Mouse (Mus musculus) right cerebral cortex, adult 18-20 months (tissue): ENCODE measurements around the gene C730034F03Rik.

Experiments used
- DNase-seq: peaks from one replicate; pipeline ENCODE4 v3.0.0; 2022; ENCODE audit warnings: mixed read lengths

The C730034F03Rik gene

DNA sequence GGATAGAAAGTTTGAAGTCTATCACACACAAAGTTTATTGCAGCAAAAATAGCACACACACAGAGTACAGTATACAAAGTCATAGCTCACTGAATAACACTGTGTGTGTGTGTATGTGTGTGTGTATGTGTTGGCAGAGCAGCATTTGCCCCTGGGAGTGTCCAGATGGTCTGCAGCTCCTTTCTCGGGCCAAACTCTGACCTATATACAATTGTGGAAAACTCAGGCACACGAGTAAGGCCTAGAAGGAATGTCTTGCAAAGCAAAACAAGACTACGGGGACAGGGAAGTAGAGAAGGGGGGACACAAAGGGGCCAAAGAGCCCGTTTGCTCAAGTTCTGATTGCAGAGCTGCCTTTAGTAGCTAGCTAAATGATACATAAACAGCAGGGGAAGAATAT is 3.6 kb downstream of the C730034F03Rik start:
- DNase-seq, result no peak

DNA sequence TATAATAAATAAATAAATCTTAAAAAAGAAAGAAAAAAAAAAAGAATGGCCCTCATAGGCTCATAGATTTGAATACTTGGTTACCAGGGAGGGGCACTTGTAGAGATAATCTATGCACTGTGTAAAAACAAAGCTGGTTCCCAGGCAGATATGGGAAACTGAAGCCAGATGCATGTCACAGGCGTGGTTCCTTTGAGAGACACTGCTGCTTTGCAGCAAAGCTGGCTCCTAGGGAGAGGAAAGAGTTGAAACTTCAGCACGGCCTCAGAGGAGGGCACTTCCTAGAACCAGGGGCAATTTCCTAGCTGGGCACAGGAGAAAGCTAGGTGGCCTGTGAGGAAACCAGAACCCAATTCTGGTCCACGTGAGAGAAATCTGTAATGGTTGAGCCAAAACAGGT is 4.7 kb downstream of the C730034F03Rik start:
- DNase-seq, result no peak

DNA sequence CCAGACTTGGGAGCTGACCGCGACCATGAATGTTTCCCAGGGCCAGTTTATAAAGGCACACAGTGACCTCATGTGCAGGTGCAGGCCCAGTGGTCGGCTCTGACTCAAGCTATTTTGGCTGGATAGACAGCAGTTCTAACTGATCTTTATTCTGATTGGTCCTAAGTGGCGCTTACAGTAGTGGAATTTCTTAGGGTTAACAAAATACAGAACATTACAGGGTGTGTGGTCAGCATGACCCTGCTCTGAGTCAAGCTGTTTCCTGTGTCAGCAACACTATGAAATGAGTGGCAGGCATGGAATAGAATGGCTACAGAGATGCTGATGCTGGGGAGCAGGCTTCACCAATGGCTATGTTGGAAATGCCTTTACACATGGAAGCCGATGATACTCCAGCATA is 6.5 kb downstream of the C730034F03Rik start:
- no peak for DNase-seq

DNA sequence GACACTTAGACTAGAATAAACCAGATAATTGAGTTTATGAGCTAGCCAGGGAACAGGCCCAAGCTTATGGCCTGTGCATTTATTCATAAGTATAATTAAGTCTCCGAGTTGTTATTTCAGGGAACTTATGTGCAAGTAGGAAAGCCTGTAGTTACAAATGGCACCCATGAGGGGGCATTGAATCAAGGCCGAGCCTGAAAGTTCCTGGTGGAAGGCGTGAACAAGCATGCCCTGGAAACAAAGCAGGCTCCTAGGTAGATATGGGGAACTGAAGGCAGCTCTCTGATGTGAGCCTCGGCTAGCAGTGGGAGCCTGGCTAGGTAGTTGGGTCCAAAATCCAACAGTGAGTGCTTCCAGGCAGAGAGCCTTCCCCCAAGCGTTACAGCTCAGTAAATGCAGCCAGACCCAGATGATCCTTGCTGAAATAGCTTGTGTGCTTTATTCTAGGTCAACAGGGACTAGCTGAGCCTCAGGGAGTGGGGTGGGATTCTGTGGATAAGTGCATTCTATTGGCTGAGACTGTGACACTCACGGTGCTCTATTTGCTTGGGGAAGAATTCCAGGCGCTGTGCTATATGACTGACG is 13.2 kb downstream of the C730034F03Rik start:
- DNase-seq, result no peak

DNA sequence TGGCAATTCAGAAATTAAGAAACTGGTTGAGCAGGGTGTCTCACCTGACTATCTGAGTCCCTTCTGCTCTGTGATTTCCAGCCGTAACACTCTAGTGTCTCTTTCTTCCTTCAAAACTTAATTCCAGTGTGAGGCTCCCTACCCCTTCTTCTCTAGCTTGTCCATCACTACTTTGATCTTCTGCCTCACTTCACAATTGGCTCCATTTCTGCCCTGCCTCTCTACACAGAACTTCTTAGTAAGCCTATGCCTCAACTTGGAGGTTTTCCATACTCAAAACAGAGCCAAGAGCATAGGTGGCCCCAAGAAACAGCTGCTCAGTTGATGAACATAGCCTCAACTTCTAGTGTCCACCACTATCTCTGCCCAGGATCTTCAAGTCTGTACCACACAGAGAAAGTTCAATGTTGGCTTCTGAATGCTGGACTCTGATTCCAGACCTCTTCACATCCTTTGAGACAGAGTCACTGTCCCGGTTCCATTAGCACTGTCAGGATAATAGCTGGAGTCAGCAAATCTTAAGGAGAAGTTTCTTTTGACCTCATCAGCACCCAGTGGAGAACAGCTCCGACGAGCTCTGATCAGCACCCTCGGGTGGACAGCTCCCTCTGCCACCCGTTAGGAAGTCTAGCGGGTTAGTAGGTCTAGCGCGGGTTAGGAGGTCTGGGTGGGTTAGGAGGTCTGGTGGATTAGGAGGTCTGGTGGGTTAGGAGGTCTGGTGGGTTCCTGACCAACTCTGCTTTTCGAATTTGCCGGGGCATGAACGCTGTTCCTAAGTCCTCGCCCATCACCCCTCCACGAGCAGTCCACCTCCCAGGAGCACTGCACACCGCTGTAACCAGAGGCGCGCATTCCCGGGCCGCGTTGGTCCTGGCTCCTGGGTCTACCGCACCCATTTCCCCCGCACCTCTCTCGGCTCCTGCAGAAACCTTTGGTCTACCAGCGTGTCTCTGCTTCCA is 23.8 kb downstream of the C730034F03Rik start:
- no peak for DNase-seq

DNA sequence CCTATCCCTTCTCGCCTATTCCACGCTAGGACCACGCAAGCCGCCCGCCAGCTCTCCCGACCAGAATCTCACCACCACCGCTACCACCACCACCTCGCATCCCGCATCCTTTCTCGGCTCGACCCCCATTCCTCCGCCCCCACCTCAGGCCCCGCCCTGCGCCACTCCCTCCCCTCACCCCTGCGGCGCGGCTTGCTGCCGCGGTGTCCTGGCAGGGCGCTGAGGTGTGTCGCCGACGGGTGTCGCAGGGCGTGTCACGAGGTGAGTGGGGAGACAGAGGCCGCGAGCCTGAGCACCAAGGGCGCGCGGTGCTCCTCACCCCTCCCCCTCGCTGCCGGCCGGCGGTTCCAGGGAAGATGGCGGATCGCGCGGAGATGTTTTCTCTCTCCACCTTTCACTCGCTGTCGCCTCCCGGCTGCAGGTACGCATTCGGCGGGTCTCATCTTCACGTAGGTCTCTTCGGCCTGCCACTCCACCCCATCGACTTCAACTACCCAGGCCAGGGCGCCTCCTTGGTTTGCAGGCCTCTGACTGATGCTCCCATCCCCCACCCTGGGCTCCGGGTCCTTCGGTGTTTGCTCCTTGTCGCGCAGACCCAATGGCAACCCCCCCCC is 24.6 kb downstream of the C730034F03Rik start, which contains the start of gene Mapk8ip2:
Mapk8ip2 (plus strand) TSS at position 49 of the 614 bp plus-strand sequence.
- DNase-seq, result peak; percentile 70

DNA sequence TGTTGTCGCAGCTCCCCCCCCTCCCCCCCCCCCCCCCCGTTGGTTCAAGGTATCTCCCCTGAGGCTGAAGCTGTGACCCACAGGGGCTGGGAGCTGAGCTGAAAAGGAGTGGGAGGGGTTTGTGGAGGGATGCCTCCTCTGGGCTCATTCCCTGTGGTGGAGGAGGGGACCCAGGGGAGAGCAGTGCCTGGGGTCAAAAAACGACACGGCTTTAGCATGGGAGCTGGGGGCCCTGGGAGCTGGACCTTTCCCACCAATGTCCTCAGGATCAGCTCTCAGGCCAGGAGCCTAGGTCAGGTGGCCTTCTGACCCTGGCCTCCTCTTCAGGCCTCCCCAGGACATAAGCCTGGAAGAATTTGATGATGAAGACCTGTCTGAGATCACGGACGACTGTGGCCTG is 25.5 kb downstream of the C730034F03Rik start:
- no peak for DNase-seq

DNA sequence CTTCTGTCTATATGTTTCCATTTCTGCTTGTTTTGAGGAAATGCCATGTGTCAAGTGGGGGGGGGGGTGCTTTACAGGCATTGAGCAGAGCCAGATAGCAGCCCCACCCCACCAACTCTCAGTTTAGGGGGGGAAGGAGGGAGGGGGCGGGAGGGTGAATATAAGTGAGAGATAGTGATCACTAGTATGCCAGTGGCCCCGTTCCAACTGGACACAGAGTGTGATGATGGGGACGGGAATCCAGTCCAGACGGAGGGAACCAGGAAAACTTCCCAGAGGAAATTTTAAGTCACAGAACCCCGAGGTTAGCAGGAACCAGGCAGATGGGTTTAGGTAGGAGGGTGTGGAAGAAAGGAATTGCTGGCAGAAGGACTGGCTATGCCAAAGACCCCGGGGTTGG is 26.3 kb downstream of the C730034F03Rik start:
- DNase-seq, result no peak

DNA sequence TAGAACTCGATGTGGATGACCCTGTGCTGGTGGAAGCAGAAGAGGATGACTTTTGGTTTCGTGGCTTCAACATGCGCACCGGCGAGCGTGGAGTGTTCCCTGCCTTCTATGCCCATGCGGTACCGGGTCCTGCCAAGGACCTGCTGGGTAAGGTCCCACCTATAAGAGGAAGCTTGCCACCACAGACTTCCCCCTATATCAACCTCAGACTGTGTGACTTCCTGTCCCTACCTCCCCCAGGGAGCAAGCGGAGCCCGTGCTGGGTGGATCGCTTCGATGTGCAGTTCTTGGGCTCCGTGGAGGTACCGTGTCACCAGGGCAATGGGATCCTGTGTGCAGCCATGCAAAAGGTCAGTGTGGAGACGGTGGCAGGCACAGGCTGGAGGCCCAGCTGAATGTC is 29.6 kb downstream of the C730034F03Rik start:
- no peak for DNase-seq

DNA sequence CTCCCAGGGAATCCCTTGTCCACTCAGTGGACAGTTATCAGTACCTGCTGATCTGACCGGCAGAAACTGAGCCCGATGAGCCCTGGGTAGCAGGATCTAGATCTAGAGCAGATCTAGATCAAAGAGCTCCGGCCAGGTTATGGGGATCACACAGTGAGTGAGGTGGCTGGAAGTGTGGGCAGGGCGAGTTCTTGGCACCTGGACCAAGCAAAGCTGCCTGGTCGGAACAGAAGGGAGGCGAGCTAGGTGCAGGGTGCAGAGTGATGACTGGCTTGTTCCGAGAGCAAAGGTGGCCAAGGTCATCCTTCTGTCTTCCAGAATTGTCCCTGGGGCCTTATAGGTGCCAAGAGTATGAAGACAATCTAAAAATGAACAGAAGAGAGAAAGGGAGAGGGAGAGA is 30.4 kb downstream of the C730034F03Rik start:
- DNase-seq, result no peak

DNA sequence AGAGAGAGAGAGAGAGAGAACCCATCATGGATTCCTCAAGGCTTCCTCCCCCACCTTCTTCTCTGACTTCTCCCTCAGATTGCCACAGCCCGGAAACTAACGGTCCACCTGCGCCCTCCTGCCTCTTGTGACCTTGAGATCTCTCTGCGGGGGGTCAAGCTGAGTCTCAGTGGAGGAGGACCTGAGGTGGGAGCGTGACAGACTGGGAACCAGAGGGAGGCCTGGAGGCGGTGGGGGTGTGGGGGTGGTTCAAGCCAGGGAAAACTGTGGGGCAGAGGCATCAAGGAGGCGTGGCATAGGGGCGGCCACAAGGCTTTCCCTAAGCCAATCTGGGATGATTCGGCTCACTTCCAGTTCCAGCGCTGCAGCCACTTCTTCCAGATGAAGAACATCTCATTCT is 30.9 kb downstream of the C730034F03Rik start:
- DNase-seq, result no peak

DNA sequence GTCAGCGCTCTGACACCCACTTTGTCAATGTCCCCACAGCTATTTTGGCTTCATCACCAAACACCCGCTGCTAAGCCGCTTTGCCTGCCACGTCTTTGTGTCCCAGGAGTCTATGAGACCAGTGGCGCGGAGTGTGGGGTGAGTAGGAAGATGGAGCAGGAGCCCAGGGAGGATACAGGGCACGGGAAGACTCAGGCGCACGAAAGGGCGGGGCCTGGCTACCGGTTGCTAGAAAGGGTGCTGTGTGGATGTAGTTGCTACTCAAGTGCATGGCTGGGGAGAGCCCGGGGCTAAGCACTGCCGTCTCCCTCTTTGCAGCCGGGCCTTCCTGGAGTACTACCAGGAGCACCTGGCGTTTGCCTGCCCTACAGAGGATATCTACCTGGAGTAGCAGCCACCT is 31.9 kb downstream of the C730034F03Rik start:
- DNase-seq, result no peak

DNA sequence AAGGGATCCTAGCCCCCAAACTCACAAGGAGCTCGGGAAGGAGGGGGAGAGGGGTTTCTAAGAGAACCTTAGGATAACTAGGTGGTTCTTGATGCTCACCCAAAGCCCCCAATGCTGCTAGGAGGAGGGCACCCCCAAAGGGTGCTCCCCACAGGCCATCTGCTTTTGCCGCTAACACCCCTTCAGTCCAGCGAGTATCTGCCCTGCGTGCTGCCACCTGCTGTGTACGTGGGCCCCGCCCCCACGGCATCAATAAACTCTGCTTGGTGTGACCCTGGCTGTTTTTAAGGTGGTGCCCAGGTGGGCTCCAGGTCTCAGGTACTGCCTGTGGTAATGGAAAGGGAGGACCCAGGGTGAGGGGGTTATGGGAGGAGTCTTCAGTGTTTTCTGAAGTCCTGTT is 32.8 kb downstream of the C730034F03Rik start:
- no peak for DNase-seq

DNA sequence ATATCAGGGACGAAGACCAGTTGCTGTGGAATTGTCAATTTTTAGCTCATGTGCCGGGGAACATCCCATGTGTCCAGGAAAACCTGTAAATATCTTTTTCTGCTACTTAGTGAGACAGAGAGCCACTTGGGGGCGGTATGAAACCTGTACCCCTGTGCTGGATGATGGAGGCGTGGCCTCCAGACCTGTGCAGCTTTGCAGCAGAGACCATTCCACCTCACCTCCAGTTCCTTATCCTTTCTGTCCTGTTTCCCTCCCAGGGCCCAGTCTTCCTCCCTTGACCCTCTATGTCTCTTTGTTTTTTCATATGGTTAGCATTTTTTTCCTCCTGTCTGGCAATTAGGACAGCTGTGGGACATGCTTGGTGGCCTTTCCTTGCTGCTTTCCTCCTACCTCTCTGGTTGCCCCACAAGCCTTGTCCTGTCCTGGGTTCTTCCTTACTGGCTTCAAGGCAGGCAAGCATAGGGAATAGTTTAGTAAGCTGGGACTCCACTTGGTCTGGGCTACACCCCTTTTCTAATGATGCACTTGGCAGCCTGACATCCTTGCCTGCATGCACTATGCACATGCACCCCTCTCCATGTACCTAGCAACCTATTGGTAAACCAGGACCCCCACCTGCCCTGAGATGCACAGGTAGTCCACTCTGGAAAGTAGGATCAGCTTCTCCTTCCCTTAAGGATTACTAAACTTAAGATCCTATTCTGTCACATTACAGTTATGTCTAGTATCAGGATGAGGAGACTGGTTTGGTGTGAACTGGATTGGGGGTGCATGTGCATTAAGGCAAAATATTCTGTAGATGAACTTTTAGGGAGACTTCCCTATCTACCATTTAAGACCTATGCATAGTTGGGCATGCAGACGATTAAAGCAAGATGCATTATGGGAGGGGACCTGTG is 34.2 kb downstream of the C730034F03Rik start:
- no peak for DNase-seq

DNA sequence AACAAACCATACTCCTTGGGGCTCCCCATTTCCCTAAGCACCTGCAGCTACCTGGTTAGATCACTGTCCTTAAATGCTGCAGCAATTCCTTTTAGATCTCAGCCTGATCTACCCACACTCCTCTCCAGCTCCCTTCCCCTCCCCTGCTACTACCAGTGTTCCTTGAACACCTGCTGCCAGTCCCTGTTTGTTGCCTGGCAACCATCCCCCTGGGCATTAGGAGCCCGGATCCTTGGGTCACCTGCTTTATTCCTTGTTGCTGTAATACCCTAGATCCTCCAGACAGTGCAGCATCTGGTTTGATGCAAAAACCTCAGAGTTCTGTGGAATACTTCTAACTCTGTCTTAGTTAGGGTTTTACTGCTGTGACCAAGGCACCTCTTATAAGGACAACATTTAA is 35.7 kb downstream of the C730034F03Rik start:
- no peak for DNase-seq

DNA sequence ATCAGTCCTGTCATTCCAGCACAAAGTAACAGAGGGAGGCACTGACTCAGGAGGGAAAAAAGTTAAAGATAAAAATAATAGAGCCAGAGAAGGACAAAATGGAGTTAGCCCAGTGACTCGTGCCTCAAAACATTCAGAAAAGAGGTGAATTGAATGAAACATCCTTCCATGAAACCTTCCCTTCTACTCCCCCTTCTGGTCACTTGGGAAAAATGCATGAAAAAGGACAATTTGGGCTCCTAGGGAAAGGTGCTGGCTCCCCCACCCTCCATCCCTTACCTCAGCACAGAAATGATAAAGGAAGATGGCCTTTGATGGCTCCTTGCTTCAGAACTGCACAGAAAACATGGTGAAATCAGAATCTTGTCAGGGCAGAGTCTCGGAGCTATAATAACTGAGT is 39.2 kb downstream of the C730034F03Rik start:
- DNase-seq, result no peak

DNA sequence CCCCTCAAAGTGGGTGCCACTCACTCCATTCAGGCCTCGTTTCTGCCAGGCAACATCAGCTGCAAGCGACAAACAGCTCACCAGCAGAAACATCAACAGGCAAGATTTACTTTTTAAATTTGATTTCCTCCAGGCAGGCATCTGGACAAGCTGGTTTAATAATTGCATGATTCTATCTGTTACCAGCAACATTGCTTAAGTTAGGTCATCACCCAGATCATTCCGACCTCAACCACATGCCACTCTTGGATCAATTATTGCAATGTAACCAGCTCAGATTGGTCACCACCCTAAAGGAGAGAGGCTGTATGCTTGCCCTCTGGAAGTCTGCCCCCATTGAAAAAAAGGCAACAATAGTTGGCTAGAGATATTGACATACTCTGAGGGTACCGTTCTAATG is 42.1 kb downstream of the C730034F03Rik start:
- DNase-seq, result no peak

DNA sequence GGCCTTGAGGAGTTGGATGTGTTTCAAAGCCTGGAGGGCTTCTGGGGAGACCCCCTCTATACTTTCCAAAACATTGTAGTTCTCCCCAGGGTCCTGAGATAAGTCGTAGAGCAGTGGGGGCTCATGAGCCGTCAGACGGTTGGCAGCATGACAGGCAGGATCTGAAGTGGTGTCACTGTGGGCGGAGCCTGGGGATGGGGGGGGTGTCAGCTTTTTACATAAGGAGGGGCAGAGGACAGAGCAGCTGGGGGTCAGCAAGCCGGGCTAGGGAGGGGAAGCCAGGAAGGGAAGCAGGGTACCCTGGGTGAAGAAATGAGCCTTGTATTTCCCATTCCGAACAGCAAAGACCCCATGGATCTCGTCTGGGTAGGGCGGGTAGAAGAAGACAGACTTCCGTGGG is 44.0 kb downstream of the C730034F03Rik start:
- no peak for DNase-seq

DNA sequence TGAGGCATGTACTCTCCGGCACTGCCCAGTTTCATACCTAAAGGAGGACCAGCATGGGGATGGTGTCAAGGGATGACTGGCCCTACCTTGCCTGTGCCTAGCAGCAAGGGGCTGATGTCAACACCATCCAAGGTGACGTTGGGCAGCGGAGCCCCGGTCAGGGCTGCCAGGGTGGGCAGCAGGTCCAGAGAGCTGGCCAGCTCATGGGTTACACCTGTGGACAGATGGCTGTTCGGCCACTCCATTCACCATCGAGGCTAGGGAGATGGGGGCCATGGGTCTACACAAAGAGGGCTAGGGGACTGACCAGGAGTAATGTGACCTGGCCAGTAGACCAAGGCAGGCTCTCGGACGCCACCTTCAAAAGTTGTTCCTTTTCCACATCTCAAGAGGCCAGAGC is 44.5 kb downstream of the C730034F03Rik start:
- DNase-seq, result no peak

DNA sequence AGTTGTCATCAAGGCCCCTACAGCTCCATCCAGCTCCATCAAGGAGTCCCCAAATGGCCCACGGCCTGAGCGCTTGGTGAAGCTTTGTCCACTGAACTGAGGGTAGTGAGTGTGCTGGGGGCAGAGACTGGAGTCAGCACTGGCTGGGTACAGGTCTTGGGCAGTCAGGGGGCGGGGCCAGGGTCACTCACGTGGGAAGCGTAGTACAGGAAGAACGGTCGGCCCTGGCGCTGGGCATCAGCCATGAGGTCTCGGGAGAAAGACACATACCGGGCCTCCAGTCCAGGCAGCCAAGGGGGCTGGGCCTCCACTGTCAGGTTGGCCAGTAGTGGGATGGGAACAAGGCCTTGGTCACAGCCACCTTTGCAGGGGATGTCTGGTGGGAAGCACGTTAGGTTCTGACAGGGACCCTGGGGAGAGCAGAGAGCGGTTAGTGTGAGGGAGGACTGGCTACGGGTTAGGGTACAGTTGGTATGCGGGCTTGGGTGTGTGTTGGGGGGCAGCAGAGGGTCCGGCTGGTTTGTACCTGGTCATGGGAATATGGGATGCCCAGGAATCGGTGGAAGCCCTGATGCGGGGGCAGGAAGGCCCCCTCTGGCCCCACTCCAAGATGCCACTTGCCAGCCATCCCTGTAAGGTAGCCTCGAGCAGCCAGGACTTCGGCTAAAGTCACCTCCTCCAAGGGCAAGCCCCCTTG is 45.4 kb downstream of the C730034F03Rik start:
- DNase-seq, result no peak

DNA sequence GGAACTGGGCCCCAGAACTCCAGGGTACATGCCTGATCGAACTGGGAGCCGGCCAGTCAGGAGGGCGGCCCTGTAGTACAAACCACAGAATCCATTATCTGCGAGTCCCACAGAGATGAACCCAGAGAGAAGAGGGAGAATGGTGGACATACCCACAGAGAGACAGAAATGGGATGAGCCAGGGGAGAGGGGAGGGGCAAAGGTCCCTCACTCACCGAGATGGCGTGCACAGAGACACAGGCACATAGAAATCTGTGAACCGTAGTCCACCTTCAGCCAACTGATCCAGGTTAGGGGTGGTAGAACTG is 45.9 kb downstream of the C730034F03Rik start:
- DNase-seq, result no peak
